Mouse (Mus musculus) midbrain, embryonic 14.5 days (tissue): ENCODE measurements at regions not wholly inside any gene's neighbourhood (a gene's known extent, or its start where the extent isn't known, plus 50 kb on each side); places are given as distances from the start of the nearest gene placed in this dataset.

Experiments
- ATAC-seq: fragments of 200-750 bp; cut with Nextera tagmentation; 2 replicates; pipeline ENCODE4 v1.8.0; 2017; ENCODE audit warnings: moderate number of reproducible peaks, moderate library complexity; ENCODE audit not compliant: low FRiP score, low TSS enrichment
- DNase-seq: peaks from one replicate; pipeline ENCODE4 v3.0.0-alpha.2; 2015
- H3K27ac ChIP-seq: fragments of 300-500 bp; sonication (generic); replicated peaks from 2 replicates; pipeline ENCODE4 v1.5.1; 2014; ENCODE audit warnings: mild to moderate bottlenecking, low read depth, low read length, moderate library complexity
- H3K27me3 ChIP-seq: fragments of 300-500 bp; sonication (generic); 2 replicates; pipeline ENCODE4 v1.6.1; 2014; ENCODE audit warnings: low read length, control low read depth, mixed read lengths; ENCODE audit not compliant: control insufficient read depth, insufficient read depth
- H3K36me3 ChIP-seq: fragments of 300-500 bp; sonication (generic); 2 replicates; pipeline ENCODE4 v1.6.1; 2014; ENCODE audit warnings: low read length, control low read depth; ENCODE audit not compliant: control insufficient read depth, insufficient read depth
- H3K4me1 ChIP-seq: fragments of 300-500 bp; sonication (generic); 2 replicates; pipeline ENCODE4 v1.6.1; 2014; ENCODE audit warnings: mild to moderate bottlenecking, antibody characterized with exemption, low read length, control low read depth; ENCODE audit not compliant: control insufficient read depth, insufficient read depth
- H3K4me2 ChIP-seq: fragments of 300-500 bp; sonication (generic); 2 replicates; pipeline ENCODE4 v1.6.1; 2014; ENCODE audit warnings: mild to moderate bottlenecking, low read length, moderate library complexity
- H3K4me3 ChIP-seq: fragments of 300-500 bp; sonication (generic); replicated peaks from 2 replicates; pipeline ENCODE4 v1.5.1; 2014; ENCODE audit warnings: low read depth, low read length
- H3K9ac ChIP-seq: fragments of 300-500 bp; sonication (generic); replicated peaks from 2 replicates; pipeline ENCODE4 v1.6.1; 2014; ENCODE audit warnings: mild to moderate bottlenecking, low read length, moderate library complexity
- H3K9me3 ChIP-seq: fragments of 300-500 bp; sonication (generic); 2 replicates; pipeline ENCODE4 v1.6.1; 2016; ENCODE audit warnings: low read length, control low read depth, mixed read lengths; ENCODE audit not compliant: control insufficient read depth
- WGBS: fragments of 180-500 bp; shearing (Covaris S2); extraction: QIAGEN DNeasy Blood & Tissue Kit; methylation state at CpG from one replicate; pipeline ENCODE4 v1.1.7; 2014; 5-methylcytosine and 5-hydroxymethylcytosine counted together

GRCm38 (mm10) chr8:76384282-76384637 is 515.0 kb upstream of the Nr3c2 start:
- no peak overlapping the region for H3K4me3 ChIP-seq
- H3K27me3 ChIP-seq, result no peaks in the 10 kb centered on the region
- H3K9ac ChIP-seq, result no peak overlapping the region
- no peaks in the 10 kb centered on the region for H3K36me3 ChIP-seq
- ATAC-seq, result peak; percentile 44; the same call in 1 of the 2 replicates
- WGBS, result 68% methylated on average over 5 of the region's 5 CpGs
- H3K27ac ChIP-seq, result no peak overlapping the region
- no peaks in the 10 kb centered on the region for H3K9me3 ChIP-seq
- no peaks in the 10 kb centered on the region for H3K4me1 ChIP-seq
- H3K4me2 ChIP-seq, result no peak overlapping the region
- peak; percentile 4 for DNase-seq

DNA sequence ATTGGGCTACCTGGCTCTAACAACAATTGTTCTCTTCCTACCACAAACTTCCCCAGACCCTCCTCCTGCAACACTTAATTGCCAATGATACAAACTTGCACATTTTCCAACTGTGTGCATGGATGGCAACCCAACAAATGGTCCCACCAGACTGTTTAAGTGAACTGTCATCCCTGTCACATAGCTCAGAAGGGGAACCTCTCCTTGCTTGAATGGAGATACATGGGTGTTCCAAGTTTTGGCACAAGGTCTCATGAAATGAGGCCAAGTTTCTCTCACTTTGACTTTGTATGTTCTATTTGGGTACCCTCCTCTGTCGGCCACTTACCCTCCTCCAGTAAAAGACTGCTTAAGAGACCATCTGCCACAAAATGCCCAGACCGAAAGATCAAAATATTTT is 507.2 kb upstream of the Nr3c2 start:
- H3K27me3 ChIP-seq, result no peaks in the 10 kb centered on the region
- no peak overlapping the region for H3K27ac ChIP-seq
- no peaks in the 10 kb centered on the region for H3K36me3 ChIP-seq
- no peak for DNase-seq
- no peak overlapping the region for H3K9ac ChIP-seq
- no peak for ATAC-seq
- no peak overlapping the region for H3K4me3 ChIP-seq
- no peaks in the 10 kb centered on the region for H3K4me1 ChIP-seq
- H3K9me3 ChIP-seq, result no peaks in the 10 kb centered on the region
- no peak overlapping the region for H3K4me2 ChIP-seq
- WGBS, result 88% methylated on average over 2 of the region's 2 CpGs

DNA sequence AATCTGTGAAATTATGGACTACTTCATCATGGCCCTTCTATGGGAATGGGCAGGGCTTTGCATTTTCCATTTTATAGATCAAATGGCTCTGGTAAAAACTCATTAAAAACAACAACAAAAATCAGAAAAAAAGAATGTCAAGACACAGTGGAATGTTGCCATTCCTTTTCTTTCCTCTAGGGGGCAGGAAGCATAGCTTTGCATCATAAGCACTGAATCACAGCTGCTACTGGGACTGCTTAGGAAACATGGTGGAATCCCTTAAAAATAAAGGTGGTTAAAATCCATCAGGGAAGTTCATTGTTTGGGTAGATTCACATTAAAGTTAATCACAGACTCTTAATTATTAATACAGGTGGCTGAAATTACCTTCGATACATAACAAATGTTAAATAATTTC is 476.8 kb upstream of the Nr3c2 start:
- no peak for ATAC-seq
- no peaks in the 10 kb centered on the region for H3K36me3 ChIP-seq
- WGBS, result 89% methylated on average over 1 of the region's 1 CpGs
- H3K4me2 ChIP-seq, result no peak overlapping the region
- no peak overlapping the region for H3K4me3 ChIP-seq
- no peaks in the 10 kb centered on the region for H3K9me3 ChIP-seq
- peak; percentile 2 for DNase-seq
- H3K27me3 ChIP-seq, result no peaks in the 10 kb centered on the region
- no peak overlapping the region for H3K9ac ChIP-seq
- no peaks in the 10 kb centered on the region for H3K4me1 ChIP-seq
- no peak overlapping the region for H3K27ac ChIP-seq

GRCm38 (mm10) chr8:76422861-76423532 is 476.2 kb upstream of the Nr3c2 start:
- H3K36me3 ChIP-seq, result no peaks in the 10 kb centered on the region
- no peak overlapping the region for H3K4me2 ChIP-seq
- no peaks in the 10 kb centered on the region for H3K27me3 ChIP-seq
- H3K9ac ChIP-seq, result no peak overlapping the region
- WGBS, result 63% methylated on average over 7 of the region's 7 CpGs
- ATAC-seq, result no peak; the same call in 1 of the 2 replicates
- DNase-seq, result no peak
- no peak overlapping the region for H3K4me3 ChIP-seq
- no peaks in the 10 kb centered on the region for H3K9me3 ChIP-seq
- no peak overlapping the region for H3K27ac ChIP-seq
- no peaks in the 10 kb centered on the region for H3K4me1 ChIP-seq

GRCm38 (mm10) chr8:76429818-76430217 is 469.4 kb upstream of the Nr3c2 start:
- Histone ChIP-seq H3K9me3 (no peaks in the 10 kb centered on the region), H3K27me3 (no peaks in the 10 kb centered on the region), H3K9ac (no peak overlapping the region), H3K4me1 (no peaks in the 10 kb centered on the region), H3K27ac (no peak overlapping the region), H3K4me2 (no peak overlapping the region), H3K4me3 (no peak overlapping the region), H3K36me3 (no peaks in the 10 kb centered on the region)
- no peak for DNase-seq
- WGBS, result 88% methylated on average over 3 of the region's 3 CpGs
- no peak for ATAC-seq

DNA sequence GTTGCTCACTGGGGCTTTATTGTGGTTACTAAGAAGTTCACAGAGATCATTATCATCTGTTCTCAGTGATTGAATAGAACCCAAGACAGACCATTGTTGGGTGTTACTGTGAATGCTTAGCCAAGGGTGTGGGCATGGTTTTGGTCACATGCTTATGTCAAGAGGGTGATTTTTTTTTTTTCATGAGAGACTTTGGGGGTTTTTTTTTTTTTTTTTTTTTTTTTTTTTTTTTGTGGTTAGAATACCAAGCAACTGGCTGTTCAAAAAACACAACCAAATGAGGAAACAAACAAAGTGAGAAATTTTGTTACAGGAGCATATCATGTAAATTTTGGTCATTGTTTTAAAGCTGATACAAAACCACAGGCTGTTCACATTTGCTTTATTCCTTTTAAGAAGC is 466.4 kb upstream of the Nr3c2 start:
- Histone ChIP-seq H3K9me3 (no peaks in the 10 kb centered on the region), H3K27me3 (no peaks in the 10 kb centered on the region), H3K27ac (no peak overlapping the region), H3K4me2 (no peak overlapping the region), H3K9ac (no peak overlapping the region), H3K4me3 (no peak overlapping the region), H3K36me3 (no peaks in the 10 kb centered on the region), H3K4me1 (no peaks in the 10 kb centered on the region)
- ATAC-seq (no peak), DNase-seq (no peak)

- Histone ChIP-seq H3K36me3 (no peaks in the 10 kb centered on the region), H3K27ac (no peak overlapping the region), H3K4me2 (no peak overlapping the region), H3K9ac (no peak overlapping the region), H3K4me3 (no peak overlapping the region), H3K4me1 (no peaks in the 10 kb centered on the region), H3K9me3 (no peaks in the 10 kb centered on the region), H3K27me3 (no peaks in the 10 kb centered on the region)
- 85% methylated on average over 3 of the region's 3 CpGs for WGBS
- no peak for DNase-seq
- ATAC-seq, result 0 out of 2 replicates have a peak, but pooled peaks have one; percentile 34
Observed at GRCm38 (mm10) chr8:76437951-76438350, 461.3 kb upstream of the Nr3c2 start.

DNA sequence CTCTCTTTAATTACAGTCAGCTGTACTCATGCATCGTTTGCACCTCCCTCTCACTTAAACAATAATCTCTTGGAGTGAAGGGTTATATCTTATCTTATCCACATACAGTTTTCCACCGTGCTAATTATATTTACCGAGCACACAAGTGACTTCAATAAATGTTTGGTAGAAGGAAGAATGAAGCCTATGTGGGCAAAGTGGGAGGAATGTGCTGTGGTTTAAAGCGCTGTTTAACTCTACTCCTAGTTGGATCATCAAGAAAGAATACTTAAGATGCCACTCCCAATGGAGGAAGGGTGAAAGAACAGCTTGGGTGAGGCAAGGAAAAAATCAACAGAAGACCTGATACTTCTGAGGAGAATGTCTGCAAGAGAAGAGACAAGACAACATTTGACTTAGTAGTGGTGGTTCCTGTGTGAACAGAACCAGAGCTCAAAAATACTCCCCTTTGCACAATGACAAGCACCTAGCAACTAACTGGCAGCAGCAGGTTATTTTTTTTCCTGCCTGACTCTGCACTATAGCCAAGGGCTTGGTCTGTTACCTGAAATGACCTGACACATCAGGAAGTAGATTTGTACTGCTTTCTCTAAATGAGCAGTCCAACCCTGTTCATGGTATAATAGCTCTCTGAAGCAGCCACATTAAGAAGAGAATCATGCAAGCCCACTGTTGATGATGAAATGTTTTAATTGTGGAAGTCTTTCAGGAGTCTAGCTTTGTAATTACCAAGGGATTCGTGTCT is 424.6 kb upstream of the Nr3c2 start:
- DNase-seq, result no peak
- no peak overlapping the region for H3K9ac ChIP-seq
- no peak overlapping the region for H3K27ac ChIP-seq
- ATAC-seq, result no peak
- H3K4me3 ChIP-seq, result no peak overlapping the region
- no peak overlapping the region for H3K4me2 ChIP-seq
- 82% methylated on average over 5 of the region's 5 CpGs for WGBS
- H3K36me3 ChIP-seq, result no peaks in the 10 kb centered on the region
- H3K4me1 ChIP-seq, result no peaks in the 10 kb centered on the region
- no peaks in the 10 kb centered on the region for H3K9me3 ChIP-seq
- no peaks in the 10 kb centered on the region for H3K27me3 ChIP-seq

- Histone ChIP-seq H3K4me2 (no peak overlapping the region), H3K4me3 (no peak overlapping the region), H3K4me1 (no peaks in the 10 kb centered on the region), H3K27ac (no peak overlapping the region), H3K9me3 (no peaks in the 10 kb centered on the region), H3K36me3 (no peaks in the 10 kb centered on the region), H3K9ac (no peak overlapping the region), H3K27me3 (no peaks in the 10 kb centered on the region)
- ATAC-seq, result no peak
- DNase-seq, result no peak
- WGBS, result 92% methylated on average over 4 of the region's 4 CpGs
Observed at GRCm38 (mm10) chr8:76478966-76479365, 420.3 kb upstream of the Nr3c2 start.
